Mouse (Mus musculus): ENCODE data around the gene Rxfp3. TPM values are rescaled to one million over a fixed set of nuclear protein-coding genes. Genes with fewer than 3 reads are reported as not detected.
A peak's percentile ranks its signal among the peaks of the same experiment; 100 is the strongest.

Rxfp3 gene
- total and polyA plus RNA-seq, 3 experiments: 0.05 to 0.09 (median 0.08) TPM

DNA sequence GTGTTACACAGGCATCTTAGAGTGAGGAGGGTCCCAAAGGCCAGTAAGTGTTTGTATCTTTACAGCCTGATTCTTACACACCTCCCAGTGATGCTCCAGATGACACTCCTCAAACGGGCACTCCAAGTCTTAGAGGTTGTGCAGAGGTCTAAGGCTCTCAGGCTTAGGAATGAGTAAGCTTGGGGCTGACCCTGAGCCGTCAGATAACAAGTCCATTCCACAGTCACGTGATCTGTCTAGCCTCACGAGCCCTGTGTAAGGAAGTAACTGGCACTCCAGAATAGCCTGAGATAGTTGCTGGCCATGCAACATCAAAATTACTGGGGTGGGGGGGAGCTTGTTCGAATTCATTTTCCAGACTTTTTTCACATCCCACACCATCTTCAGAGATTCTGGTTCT lies 2.3 kb upstream of the Rxfp3 start:
- peaks cover 6% of the 10 kb centered on the region; the same call in 1 of the 2 replicates for H3K27me3 ChIP-seq (ENCODE audit: control insufficient read depth, insufficient read depth, low read length)
- H3K36me3 ChIP-seq (ENCODE audit: control insufficient read depth, insufficient read depth, low read length): no peaks in the 10 kb centered on the region
- DNase-seq: no peak
- no peak for TF ChIP-seq POLR2A (IDR thresholded peaks at IDR 0.05; ENCODE audit: insufficient read depth, low read depth, low read length)
- no peak for TF ChIP-seq CTCF (IDR thresholded peaks at IDR 0.05)
- no peak for TF ChIP-seq EP300 (IDR thresholded peaks at IDR 0.05; ENCODE audit: insufficient read depth, low read depth, low read length)
- no peak overlapping the region for H3K27ac ChIP-seq
- H3K4me3 ChIP-seq: no peak overlapping the region
- 21% methylated on average over 5 of the region's 5 CpGs for WGBS
- no peak overlapping the region for H3K9ac ChIP-seq (ENCODE audit: low read depth, low read length)
- no peaks in the 10 kb centered on the region; the same call in 1 of the 2 replicates for H3K4me1 ChIP-seq (ENCODE audit: control insufficient read depth, insufficient read depth, low read length)
- H3K79me2 ChIP-seq (replicated peaks; ENCODE audit: control insufficient read depth, insufficient read depth, low read length): no peaks in the 10 kb centered on the region
- intact Hi-C loops (cut with DNase I): no loop called here

DNA sequence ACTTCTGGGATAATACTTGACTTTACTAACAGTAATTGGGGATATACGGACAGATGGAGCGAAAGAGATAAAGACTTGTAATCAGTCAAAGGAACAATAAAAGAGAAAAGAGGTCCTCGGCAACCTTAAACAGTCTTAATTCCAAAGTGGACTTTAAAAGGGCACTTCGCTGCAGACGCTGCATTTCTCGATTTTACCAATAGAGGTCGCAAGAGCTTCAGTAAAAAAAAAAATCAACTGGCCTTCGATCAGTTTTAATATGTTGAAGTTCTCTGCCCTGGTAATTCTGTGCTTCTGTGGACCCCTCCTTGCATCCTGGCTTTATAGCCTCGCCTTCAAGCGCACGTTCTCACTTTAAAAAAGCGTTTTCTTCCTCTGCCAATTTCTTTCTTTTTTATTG lies 685 bp upstream of the Rxfp3 start:
- DNase-seq: peak in 1 of 2 experiments; percentile 31
- Histone ChIP-seq H3K9ac (ENCODE audit: low read depth, low read length) (no peak overlapping the region), H3K27me3 (ENCODE audit: control insufficient read depth, insufficient read depth, low read length) (peaks cover 6% of the 10 kb centered on the region; the same call in 1 of the 2 replicates), H3K27ac (no peak overlapping the region), H3K79me2 (replicated peaks; ENCODE audit: control insufficient read depth, insufficient read depth, low read length) (no peaks in the 10 kb centered on the region), H3K36me3 (ENCODE audit: control insufficient read depth, insufficient read depth, low read length) (no peaks in the 10 kb centered on the region), H3K4me3 (no peak overlapping the region), H3K4me1 (ENCODE audit: control insufficient read depth, insufficient read depth, low read length) (no peaks in the 10 kb centered on the region; the same call in 1 of the 2 replicates)
- 1% methylated on average over 12 of the region's 12 CpGs for WGBS
- intact Hi-C loops (cut with DNase I): loop anchor here (1.0 to 10.0 kb wide), 2 partner anchors 206 to 282 kb away; no protein-coding TSS in a partner anchor
- TF ChIP-seq CTCF (IDR thresholded peaks at IDR 0.05) (no peak; the same call in 1 of the 2 replicates), EP300 (IDR thresholded peaks at IDR 0.05; ENCODE audit: insufficient read depth, low read depth, low read length) (no peak), POLR2A (IDR thresholded peaks at IDR 0.05; ENCODE audit: insufficient read depth, low read depth, low read length) (no peak)

DNA sequence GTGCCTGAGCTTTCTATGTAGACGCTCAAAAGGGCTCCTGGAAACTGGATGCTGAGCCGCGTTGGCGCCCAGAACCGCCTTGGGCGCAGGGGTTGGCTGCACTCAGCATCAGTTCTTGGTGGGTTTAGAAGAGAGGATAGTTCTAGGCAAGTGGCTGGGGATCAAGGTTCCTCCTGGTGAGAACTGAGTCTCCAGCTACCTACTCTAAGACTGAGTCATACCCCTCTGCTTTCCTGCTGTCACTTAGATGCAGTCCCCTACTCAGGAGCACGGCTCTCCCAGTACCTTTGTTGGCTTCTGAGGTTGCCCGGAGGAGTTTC lies 455 bp downstream of the Rxfp3 start:
- Histone ChIP-seq H3K27me3 (ENCODE audit: control insufficient read depth, insufficient read depth, low read length) (peaks cover 6% of the 10 kb centered on the region; the same call in 1 of the 2 replicates), H3K4me1 (ENCODE audit: control insufficient read depth, insufficient read depth, low read length) (no peaks in the 10 kb centered on the region; the same call in 1 of the 2 replicates), H3K9ac (ENCODE audit: low read depth, low read length) (no peak overlapping the region), H3K4me3 (no peak overlapping the region), H3K79me2 (replicated peaks; ENCODE audit: control insufficient read depth, insufficient read depth, low read length) (no peaks in the 10 kb centered on the region), H3K27ac (no peak overlapping the region), H3K36me3 (ENCODE audit: control insufficient read depth, insufficient read depth, low read length) (no peaks in the 10 kb centered on the region)
- TF ChIP-seq POLR2A (IDR thresholded peaks at IDR 0.05; ENCODE audit: insufficient read depth, low read depth, low read length) (no peak), CTCF (IDR thresholded peaks at IDR 0.05) (no peak), EP300 (IDR thresholded peaks at IDR 0.05; ENCODE audit: insufficient read depth, low read depth, low read length) (no peak)
- intact Hi-C loops (cut with DNase I): loop anchor here (10.0 kb wide), 1 partner anchor 207 kb away; no protein-coding TSS in a partner anchor
- DNase-seq: no peak
- 7% methylated on average over 8 of the region's 8 CpGs for WGBS

DNA sequence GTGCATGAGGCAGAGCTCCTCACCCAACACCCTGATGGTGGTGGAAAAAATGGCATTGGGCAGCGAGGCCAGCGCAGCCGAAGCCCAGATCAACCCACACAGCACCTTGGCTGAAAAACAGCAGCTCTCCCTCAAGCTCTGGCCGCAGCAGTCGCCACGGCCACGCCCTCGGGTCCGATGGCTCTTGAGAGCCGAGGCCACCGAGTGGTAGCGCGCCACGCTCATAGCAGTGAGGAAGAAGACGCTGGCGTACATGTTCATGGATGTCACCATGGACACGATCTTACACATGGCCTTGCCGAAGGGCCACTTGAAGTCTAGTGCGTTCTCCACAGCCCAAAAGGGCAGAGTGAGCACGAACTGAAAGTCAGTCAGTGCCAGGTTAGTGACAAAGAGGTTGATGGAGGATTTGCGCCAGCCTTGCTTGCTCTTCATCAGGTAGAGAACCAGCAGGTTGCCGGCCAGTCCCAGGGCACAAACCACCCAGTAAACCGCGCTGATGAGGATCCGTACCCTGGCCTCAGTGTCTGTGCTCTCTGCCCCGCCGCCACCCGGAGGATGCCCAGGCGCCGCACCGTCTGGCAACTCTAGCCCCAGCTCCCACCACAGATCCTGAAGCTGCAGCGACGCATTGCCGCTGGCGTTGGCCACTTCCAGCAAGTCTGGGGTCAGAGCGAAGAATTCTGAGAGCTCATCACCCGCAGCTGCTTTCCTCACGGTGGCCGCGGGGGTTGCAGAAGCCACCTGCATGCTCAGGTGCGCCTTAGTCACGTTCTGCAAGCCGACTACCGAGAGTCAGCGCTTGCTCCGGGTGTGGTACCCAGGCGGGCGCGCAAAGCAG lies 1.0 kb downstream of the Rxfp3 start:
- H3K36me3 ChIP-seq (ENCODE audit: control insufficient read depth, insufficient read depth, low read length): no peaks in the 10 kb centered on the region
- peak; percentile 9 to 25 for DNase-seq
- H3K4me1 ChIP-seq (ENCODE audit: control insufficient read depth, insufficient read depth, low read length): no peaks in the 10 kb centered on the region; the same call in 1 of the 2 replicates
- H3K79me2 ChIP-seq (replicated peaks; ENCODE audit: control insufficient read depth, insufficient read depth, low read length): no peaks in the 10 kb centered on the region
- WGBS: 2% methylated on average over 49 of the region's 49 CpGs
- H3K27me3 ChIP-seq (ENCODE audit: control insufficient read depth, insufficient read depth, low read length): peaks cover 6% of the 10 kb centered on the region; the same call in 1 of the 2 replicates
- no peak for TF ChIP-seq POLR2A (IDR thresholded peaks at IDR 0.05; ENCODE audit: insufficient read depth, low read depth, low read length)
- TF ChIP-seq EP300 (IDR thresholded peaks at IDR 0.05; ENCODE audit: insufficient read depth, low read depth, low read length): no peak
- TF ChIP-seq CTCF (IDR thresholded peaks at IDR 0.05): no peak
- intact Hi-C loops (cut with DNase I): loop anchor here (10.0 kb wide), 1 partner anchor 208 kb away; no protein-coding TSS in a partner anchor
- H3K4me3 ChIP-seq: peak overlapping the region; percentile 26
- no peak overlapping the region for H3K9ac ChIP-seq (ENCODE audit: low read depth, low read length)
- H3K27ac ChIP-seq: no peak overlapping the region

DNA sequence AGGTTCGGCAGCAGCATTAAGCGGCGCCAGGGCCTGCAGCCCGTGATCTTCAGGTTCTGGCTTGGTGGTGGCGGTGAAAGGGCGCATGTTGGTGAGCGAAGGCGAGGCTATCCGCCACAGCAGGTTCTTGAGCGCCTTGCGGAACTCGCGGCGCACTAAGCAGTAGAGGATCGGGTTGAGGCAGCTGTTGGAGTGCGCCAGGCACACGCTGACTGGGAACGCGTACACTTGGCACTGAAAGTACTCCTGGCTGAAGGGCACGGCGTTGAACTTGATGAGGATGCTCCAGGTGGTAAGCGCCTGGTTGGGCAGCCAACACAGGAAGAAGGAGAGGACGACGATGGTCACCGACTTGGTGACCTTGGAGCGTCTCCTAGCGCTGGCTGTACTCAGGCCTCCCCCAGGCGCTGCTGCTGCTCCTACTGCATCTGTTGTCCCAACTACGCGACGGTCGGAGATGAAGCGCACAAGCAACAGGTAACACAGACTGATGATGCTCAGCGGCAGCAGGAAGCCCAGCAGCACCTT lies 1.8 kb downstream of the Rxfp3 start:
- intact Hi-C loops (cut with DNase I): loop anchor here (10.0 kb wide), 1 partner anchor 209 kb away; no protein-coding TSS in a partner anchor
- WGBS: 6% methylated on average over 34 of the region's 34 CpGs
- Histone ChIP-seq H3K4me1 (ENCODE audit: control insufficient read depth, insufficient read depth, low read length) (no peaks in the 10 kb centered on the region; the same call in 1 of the 2 replicates), H3K36me3 (ENCODE audit: control insufficient read depth, insufficient read depth, low read length) (no peaks in the 10 kb centered on the region), H3K4me3 (no peak overlapping the region), H3K27me3 (ENCODE audit: control insufficient read depth, insufficient read depth, low read length) (peaks cover 6% of the 10 kb centered on the region; the same call in 1 of the 2 replicates), H3K27ac (no peak overlapping the region), H3K9ac (ENCODE audit: low read depth, low read length) (no peak overlapping the region), H3K79me2 (replicated peaks; ENCODE audit: control insufficient read depth, insufficient read depth, low read length) (no peaks in the 10 kb centered on the region)
- no peak for DNase-seq
- TF ChIP-seq CTCF (IDR thresholded peaks at IDR 0.05) (no peak), EP300 (IDR thresholded peaks at IDR 0.05; ENCODE audit: insufficient read depth, low read depth, low read length) (no peak), POLR2A (IDR thresholded peaks at IDR 0.05; ENCODE audit: insufficient read depth, low read depth, low read length) (no peak)
